Mouse (Mus musculus) CH12.LX (cell line): ENCODE data around the gene Afp.

Source experiments
- BHLHE40 ChIP-seq: IDR thresholded peaks from 2 replicates; pipeline ENCODE4 v1.6.1; 2011; ENCODE audit warnings: mild to moderate bottlenecking, low read depth, low read length, improper control_type of control experiment
- CHD1 ChIP-seq: IDR thresholded peaks from 2 replicates; pipeline ENCODE4 v1.6.1; 2012; ENCODE audit warnings: low read depth, low read length, improper control_type of control experiment, inconsistent platforms
- CHD2 ChIP-seq: IDR thresholded peaks from 2 replicates; pipeline ENCODE4 v1.6.1; 2011; ENCODE audit warnings: low read length, improper control_type of control experiment
- CTCF ChIP-seq, 2 experiments: IDR thresholded peaks in 1 of 2; conservative IDR thresholded peaks in 1 of 2; 2 replicates each; pipeline ENCODE4 v1.5.1; 2011 to 2012; ENCODE audit warnings: low read depth in 2 of 2, low read length in 2 of 2, improper control_type of control experiment in 1 of 2, inconsistent platforms in 1 of 2, mild to moderate bottlenecking in 1 of 2, moderate library complexity in 1 of 2
- EP300 ChIP-seq: IDR thresholded peaks from 2 replicates; pipeline ENCODE4 v1.6.1; 2011; ENCODE audit warnings: low read length, improper control_type of control experiment
- IRF4 ChIP-seq: IDR thresholded peaks from 2 replicates; pipeline ENCODE4 v1.6.1; 2014; ENCODE audit warnings: low read depth, mild to moderate bottlenecking, inconsistent platforms, low read length, improper control_type of control experiment
- JUND ChIP-seq: conservative IDR thresholded peaks from 2 replicates; pipeline ENCODE4 v1.6.1; 2011; ENCODE audit warnings: low read depth, low read length, improper control_type of control experiment
- MXI1 ChIP-seq: IDR thresholded peaks from 2 replicates; pipeline ENCODE4 v1.6.1; 2011; ENCODE audit warnings: mild to moderate bottlenecking, low read depth, low read length, improper control_type of control experiment
- POLR2A ChIP-seq: IDR thresholded peaks from 2 replicates; pipeline ENCODE4 v1.6.1; 2011; ENCODE audit warnings: low read depth, mild to moderate bottlenecking, improper control_type of control experiment, low read length
- RAD21 ChIP-seq: IDR thresholded peaks from 2 replicates; pipeline ENCODE4 v1.6.1; 2011; ENCODE audit warnings: low read depth, mild to moderate bottlenecking, low read length, improper control_type of control experiment, moderate library complexity
- SIN3A ChIP-seq: IDR thresholded peaks from 2 replicates; pipeline ENCODE4 v1.6.1; 2012; ENCODE audit warnings: low read length, improper control_type of control experiment, inconsistent platforms
- TCF12 ChIP-seq: IDR thresholded peaks from 2 replicates; pipeline ENCODE4 v1.6.1; 2014; ENCODE audit warnings: low read depth, mild to moderate bottlenecking, inconsistent platforms, low read length, improper control_type of control experiment
- ZC3H11A ChIP-seq: IDR thresholded peaks from 2 replicates; pipeline ENCODE4 v1.6.1; 2012; ENCODE audit warnings: low read depth, mild to moderate bottlenecking, inconsistent platforms, low read length, improper control_type of control experiment

DNA sequence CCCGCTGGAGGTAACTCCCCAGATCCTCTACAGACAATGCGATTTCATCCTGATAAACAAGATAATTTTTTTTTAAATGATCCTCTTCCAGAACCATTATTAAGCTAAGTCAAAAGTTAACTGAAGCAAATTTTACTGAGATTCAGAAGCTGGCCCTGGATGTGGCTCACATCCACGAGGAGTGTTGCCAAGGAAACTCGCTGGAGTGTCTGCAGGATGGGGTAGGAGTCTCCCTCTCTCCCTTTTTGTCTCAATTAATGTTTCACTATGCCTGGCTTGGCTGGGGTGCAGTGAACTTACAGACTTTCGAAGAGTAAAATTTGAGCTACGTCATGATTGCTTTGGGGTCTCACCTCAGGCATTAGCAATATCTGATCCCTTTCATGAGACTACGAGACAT lies 9.0 kb downstream of the Afp start:
- TF ChIP-seq POLR2A (no peak), CTCF (conservative IDR thresholded peaks at IDR 0.05 in 1 of 2, IDR thresholded peaks at IDR 0.05 in 1 of 2; ENCODE audit: low read depth in 2 of 2, low read length in 2 of 2) (no peak), RAD21 (no peak), EP300 (no peak), MXI1 (no peak), TCF12 (no peak), BHLHE40 (no peak), CHD2 (no peak), JUND (no peak), IRF4 (no peak), CHD1 (no peak), ZC3H11A (no peak), SIN3A (no peak)
